Mouse (Mus musculus) MEL (cell line): ENCODE measurements around the gene Strbp.

Experiments
- CTCF ChIP-seq, 3 experiments: IDR thresholded peaks in 2 of 3; conservative IDR thresholded peaks in 1 of 3; 2 replicates each; pipeline ENCODE4 v1.5.1; 2011 to 2012; ENCODE audit warnings: low read length in 3 of 3, low read depth in 2 of 3, mild to moderate bottlenecking in 2 of 3, improper control_type of control experiment in 1 of 3, inconsistent platforms in 1 of 3, mixed read lengths in 1 of 3, moderate library complexity in 1 of 3; ENCODE audit not compliant: control insufficient read depth in 1 of 3, insufficient read depth in 1 of 3, poor library complexity in 1 of 3, severe bottlenecking in 1 of 3
- MAX ChIP-seq: IDR thresholded peaks from 2 replicates; pipeline ENCODE4 v1.6.1; 2011; ENCODE audit warnings: low read length, improper control_type of control experiment
- MXI1 ChIP-seq: IDR thresholded peaks from 2 replicates; pipeline ENCODE4 v1.6.1; 2011; ENCODE audit warnings: mild to moderate bottlenecking, low read depth, low read length, improper control_type of control experiment
- ZC3H11A ChIP-seq: IDR thresholded peaks from 2 replicates; pipeline ENCODE4 v1.6.1; 2012; ENCODE audit warnings: low read depth, mild to moderate bottlenecking, inconsistent platforms, low read length, improper control_type of control experiment
- ZNF384 ChIP-seq: IDR thresholded peaks from 2 replicates; pipeline ENCODE4 v1.6.1; 2012; ENCODE audit warnings: low read depth, mild to moderate bottlenecking, inconsistent platforms, low read length, improper control_type of control experiment

DNA sequence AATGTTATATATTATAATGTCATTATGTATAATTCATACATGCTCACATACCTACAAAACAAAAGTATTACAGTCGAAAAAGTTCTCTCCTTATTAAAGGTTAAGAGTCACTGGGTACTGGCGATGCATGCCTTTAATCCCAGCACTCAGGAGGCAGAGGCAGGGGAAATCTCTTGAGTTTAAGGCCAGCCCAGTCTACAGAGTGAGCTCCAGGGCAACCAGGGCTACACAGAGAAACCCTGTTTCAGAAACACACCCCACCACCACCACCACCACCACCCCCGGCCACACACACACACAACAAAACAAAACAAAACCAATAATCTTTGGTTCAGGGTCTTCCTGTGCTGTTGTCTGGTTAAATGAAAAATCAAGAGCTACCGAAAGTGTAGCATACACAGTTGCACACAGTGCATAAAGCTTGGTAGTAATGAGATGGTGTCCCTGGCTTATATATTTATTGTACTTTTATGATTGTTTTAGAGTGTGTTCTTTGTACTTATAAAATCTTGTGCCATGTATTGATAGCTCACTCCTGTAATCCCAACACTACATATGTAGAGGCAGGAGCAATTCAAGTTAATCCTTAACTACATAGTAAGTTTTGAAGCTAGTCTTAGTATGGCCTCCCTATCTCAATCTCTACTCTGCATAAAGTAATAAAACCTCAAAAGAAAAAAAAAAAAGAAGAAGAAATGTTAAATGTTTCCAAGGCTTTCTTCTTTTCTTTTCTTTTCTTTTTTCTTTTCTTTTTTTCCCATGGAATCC is 192.3 kb downstream of the Strbp start:
- TF ChIP-seq MXI1 (no peak), ZC3H11A (no peak), CTCF (IDR thresholded peaks at IDR 0.05 in 2 of 3, conservative IDR thresholded peaks at IDR 0.05 in 1 of 3; ENCODE audit: control insufficient read depth in 1 of 3, insufficient read depth in 1 of 3, low read depth in 2 of 3, low read length in 3 of 3, poor library complexity in 1 of 3, severe bottlenecking in 1 of 3) (no peak), MAX (no peak), ZNF384 (no peak)
